Mouse (Mus musculus) midbrain, embryonic 14.5 days (tissue): Measurements from ENCODE around the gene Gpr37l1. TPM values are rescaled to one million over a fixed set of nuclear protein-coding genes. Genes with fewer than 3 reads are reported as not detected.
"Not testable (repeated sequence)": the region's sequence is repeated elsewhere in the genome, so short reads cannot be mapped to it uniquely, and the experiment has no call there.

Experiments
- ATAC-seq: fragments of 200-750 bp; cut with Nextera tagmentation; 2 replicates; pipeline ENCODE4 v1.8.0; 2017; ENCODE audit warnings: moderate number of reproducible peaks, moderate library complexity; ENCODE audit not compliant: low FRiP score, low TSS enrichment
- DNase-seq: peaks from one replicate; pipeline ENCODE4 v3.0.0-alpha.2; 2015
- H3K27ac ChIP-seq: fragments of 300-500 bp; sonication (generic); replicated peaks from 2 replicates; pipeline ENCODE4 v1.5.1; 2014; ENCODE audit warnings: mild to moderate bottlenecking, low read depth, low read length, moderate library complexity
- H3K27me3 ChIP-seq: fragments of 300-500 bp; sonication (generic); 2 replicates; pipeline ENCODE4 v1.6.1; 2014; ENCODE audit warnings: low read length, control low read depth, mixed read lengths; ENCODE audit not compliant: control insufficient read depth, insufficient read depth
- H3K36me3 ChIP-seq: fragments of 300-500 bp; sonication (generic); 2 replicates; pipeline ENCODE4 v1.6.1; 2014; ENCODE audit warnings: low read length, control low read depth; ENCODE audit not compliant: control insufficient read depth, insufficient read depth
- H3K4me1 ChIP-seq: fragments of 300-500 bp; sonication (generic); 2 replicates; pipeline ENCODE4 v1.6.1; 2014; ENCODE audit warnings: mild to moderate bottlenecking, antibody characterized with exemption, low read length, control low read depth; ENCODE audit not compliant: control insufficient read depth, insufficient read depth
- H3K4me2 ChIP-seq: fragments of 300-500 bp; sonication (generic); 2 replicates; pipeline ENCODE4 v1.6.1; 2014; ENCODE audit warnings: mild to moderate bottlenecking, low read length, moderate library complexity
- H3K4me3 ChIP-seq: fragments of 300-500 bp; sonication (generic); replicated peaks from 2 replicates; pipeline ENCODE4 v1.5.1; 2014; ENCODE audit warnings: low read depth, low read length
- H3K9ac ChIP-seq: fragments of 300-500 bp; sonication (generic); replicated peaks from 2 replicates; pipeline ENCODE4 v1.6.1; 2014; ENCODE audit warnings: mild to moderate bottlenecking, low read length, moderate library complexity
- H3K9me3 ChIP-seq: fragments of 300-500 bp; sonication (generic); 2 replicates; pipeline ENCODE4 v1.6.1; 2016; ENCODE audit warnings: low read length, control low read depth, mixed read lengths; ENCODE audit not compliant: control insufficient read depth
- WGBS: fragments of 180-500 bp; shearing (Covaris S2); extraction: QIAGEN DNeasy Blood & Tissue Kit; methylation state at CpG from one replicate; pipeline ENCODE4 v1.1.7; 2014; 5-methylcytosine and 5-hydroxymethylcytosine counted together
- polyA plus RNA-seq: library from polyadenylated mRNA; unstranded; fragments of >200 nt; fragmentation: Nextera tagmentation; extraction: Ambion mirVana; gene quantifications from 2 replicates; pipeline ENCODE4 v1.2.1, GENCODE M21; 2014

Gene Gpr37l1
- polyA plus RNA-seq, 1 experiment from 2014 or later: 0.30 TPM

GRCm38 (mm10) chr1:135199014-135199819 is 31.7 kb upstream of the Gpr37l1 start:
- DNase-seq (peak; percentile 56), ATAC-seq (peak; percentile 11; the same call in 1 of the 2 replicates)
- peak overlapping the region; percentile 45 for H3K4me2 ChIP-seq
- no peaks in the 10 kb centered on the region for H3K9me3 ChIP-seq
- H3K9ac ChIP-seq: 0 out of 2 replicates have a peak overlapping the region, but pooled peaks have one; percentile 20
- no peaks in the 10 kb centered on the region for H3K27me3 ChIP-seq
- 2% methylated on average over 21 of the region's 21 CpGs for WGBS
- H3K4me3 ChIP-seq: no peak overlapping the region
- H3K27ac ChIP-seq: 0 out of 2 replicates have a peak overlapping the region, but pooled peaks have one; percentile 20
- H3K36me3 ChIP-seq: no peaks in the 10 kb centered on the region
- peaks cover 8% of the 10 kb centered on the region for H3K4me1 ChIP-seq

GRCm38 (mm10) chr1:135198412-135198811 is 30.9 kb upstream of the Gpr37l1 start:
- DNase-seq (peak; percentile 13), ATAC-seq (no peak)
- no peaks in the 10 kb centered on the region for H3K9me3 ChIP-seq
- H3K9ac ChIP-seq: no peak overlapping the region
- no peak overlapping the region for H3K4me3 ChIP-seq
- 16% methylated on average over 5 of the region's 5 CpGs for WGBS
- H3K36me3 ChIP-seq: no peaks in the 10 kb centered on the region
- no peak overlapping the region for H3K27ac ChIP-seq
- no peaks in the 10 kb centered on the region for H3K27me3 ChIP-seq
- no peak overlapping the region for H3K4me2 ChIP-seq
- peaks cover 8% of the 10 kb centered on the region for H3K4me1 ChIP-seq

- Histone ChIP-seq H3K9ac (no peak overlapping the region), H3K27ac (no peak overlapping the region), H3K4me3 (no peak overlapping the region), H3K4me2 (no peak overlapping the region), H3K9me3 (no peaks in the 10 kb centered on the region), H3K4me1 (peaks cover 8% of the 10 kb centered on the region), H3K36me3 (no peaks in the 10 kb centered on the region), H3K27me3 (no peaks in the 10 kb centered on the region)
- no peak for DNase-seq
- no peak for ATAC-seq
- 89% methylated on average over 6 of the region's 6 CpGs for WGBS
Observed at GRCm38 (mm10) chr1:135195907-135196440, 28.5 kb upstream of the Gpr37l1 start.

GRCm38 (mm10) chr1:135194335-135194734 is 26.9 kb upstream of the Gpr37l1 start:
- DNase-seq, H3K4me1 ChIP-seq, H3K9me3 ChIP-seq, H3K27me3 ChIP-seq, H3K4me3 ChIP-seq, ATAC-seq, H3K4me2 ChIP-seq, H3K27ac ChIP-seq, H3K9ac ChIP-seq, H3K36me3 ChIP-seq: not testable (repeated sequence)
- WGBS: 71% methylated on average over 5 of the region's 5 CpGs

GRCm38 (mm10) chr1:135189186-135189585 is 21.7 kb upstream of the Gpr37l1 start:
- H3K36me3 ChIP-seq: no peaks in the 10 kb centered on the region
- WGBS: 94% methylated on average over 4 of the region's 4 CpGs
- no peaks in the 10 kb centered on the region for H3K9me3 ChIP-seq
- no peaks in the 10 kb centered on the region for H3K4me1 ChIP-seq
- no peaks in the 10 kb centered on the region for H3K27me3 ChIP-seq
- H3K4me2 ChIP-seq: no peak overlapping the region
- no peak overlapping the region for H3K9ac ChIP-seq
- no peak overlapping the region for H3K4me3 ChIP-seq
- no peak overlapping the region for H3K27ac ChIP-seq
- ATAC-seq (no peak), DNase-seq (no peak)

GRCm38 (mm10) chr1:135188197-135188596 is 20.7 kb upstream of the Gpr37l1 start:
- Histone ChIP-seq H3K4me2 (no peak overlapping the region), H3K4me1 (no peaks in the 10 kb centered on the region), H3K36me3 (no peaks in the 10 kb centered on the region), H3K4me3 (no peak overlapping the region), H3K9ac (no peak overlapping the region), H3K27ac (no peak overlapping the region), H3K9me3 (no peaks in the 10 kb centered on the region), H3K27me3 (no peaks in the 10 kb centered on the region)
- DNase-seq: peak; percentile 65
- 8% methylated on average over 3 of the region's 3 CpGs for WGBS
- no peak for ATAC-seq

GRCm38 (mm10) chr1:135187016-135187415 is 19.5 kb upstream of the Gpr37l1 start:
- not testable (repeated sequence) for H3K36me3 ChIP-seq, H3K27me3 ChIP-seq, H3K27ac ChIP-seq, H3K4me2 ChIP-seq, H3K9ac ChIP-seq, DNase-seq, H3K4me3 ChIP-seq, H3K4me1 ChIP-seq, ATAC-seq, H3K9me3 ChIP-seq
- 33% methylated on average over 2 of the region's 2 CpGs for WGBS

- WGBS: 34% methylated on average over 8 of the region's 8 CpGs
- Histone ChIP-seq H3K4me1 (no peaks in the 10 kb centered on the region), H3K36me3 (no peaks in the 10 kb centered on the region), H3K9me3 (no peaks in the 10 kb centered on the region), H3K9ac (no peak overlapping the region), H3K27me3 (no peaks in the 10 kb centered on the region), H3K4me2 (no peak overlapping the region), H3K4me3 (no peak overlapping the region), H3K27ac (no peak overlapping the region)
- ATAC-seq: no peak
- no peak for DNase-seq
Observed at GRCm38 (mm10) chr1:135186427-135186826, 18.9 kb upstream of the Gpr37l1 start.

GRCm38 (mm10) chr1:135185936-135186335 is 18.5 kb upstream of the Gpr37l1 start:
- no peak overlapping the region for H3K9ac ChIP-seq
- H3K4me2 ChIP-seq: no peak overlapping the region
- ATAC-seq (no peak), DNase-seq (no peak)
- H3K4me1 ChIP-seq: no peaks in the 10 kb centered on the region
- no peak overlapping the region for H3K4me3 ChIP-seq
- H3K9me3 ChIP-seq: no peaks in the 10 kb centered on the region
- no peaks in the 10 kb centered on the region for H3K36me3 ChIP-seq
- H3K27me3 ChIP-seq: no peaks in the 10 kb centered on the region
- no peak overlapping the region for H3K27ac ChIP-seq
- WGBS: 25% methylated on average over 5 of the region's 5 CpGs
